In genomic region chr17:6661093-6661816, GRCm38 (mm10) we compare ENCODE assay signal across 10 mouse cellular contexts. TPM values are rescaled to one million over a fixed set of nuclear protein-coding genes. Genes with fewer than 3 reads are reported as not detected.
A peak's percentile ranks its signal among the peaks of the same experiment; 100 is the strongest.
DNase-seq lines count a peak whose midpoint lies in the region; ATAC-seq lines count a peak whose summit lies in the region.
"Not testable (repeated sequence)": the region's sequence is repeated elsewhere in the genome, so short reads cannot be mapped to it uniquely, and the experiment has no call there.
"Had no signal": no experiment of that assay in that cellular context is flagged by ENCODE, and none has a peak within 500 bp of the region (broad histone marks: within the 10 kb centered on the region; RNA-seq: fewer than 3 reads in every experiment).

No protein-coding gene starts in this region.

- not testable (repeated sequence) for H3K27me3 ChIP-seq in embryonic facial prominence, embryonic 13.5 days; hindbrain, embryonic 11.5 days (ENCODE audit: control insufficient read depth, insufficient read depth, low read length); limb, embryonic 11.5 days (ENCODE audit: control insufficient read depth, insufficient read depth, low read length)

- not testable (repeated sequence) for H3K4me3 ChIP-seq in embryonic facial prominence, embryonic 13.5 days; hindbrain, embryonic 11.5 days (ENCODE audit: low read depth, low read length); limb, embryonic 11.5 days (ENCODE audit: low read depth, low read length)

- not testable (repeated sequence) for H3K9ac ChIP-seq in embryonic facial prominence, embryonic 13.5 days; hindbrain, embryonic 11.5 days (ENCODE audit: low read depth, low read length); limb, embryonic 11.5 days (ENCODE audit: low read length)

- not testable (repeated sequence) for H3K27ac ChIP-seq in embryonic facial prominence, embryonic 13.5 days; hindbrain, embryonic 11.5 days (ENCODE audit: low read depth, low read length); limb, embryonic 11.5 days (replicated peaks; ENCODE audit: low read depth, low read length)

- not testable (repeated sequence) for H3K9me3 ChIP-seq in embryonic facial prominence, embryonic 13.5 days; hindbrain, embryonic 11.5 days (ENCODE audit: control insufficient read depth, low read length); limb, embryonic 11.5 days (ENCODE audit: control insufficient read depth, low read length)

- peak; percentile 63; the same call in 1 of the 2 replicates for ATAC-seq in embryonic facial prominence, embryonic 13.5 days (ENCODE audit: insufficient number of reproducible peaks, insufficient read depth, low FRiP score, low TSS enrichment, low read depth)
- 0 out of 2 replicates have a peak, but pooled peaks have one; percentile 60 for ATAC-seq in hindbrain, embryonic 11.5 days (ENCODE audit: low FRiP score)
- not testable (repeated sequence) for ATAC-seq in limb, embryonic 11.5 days (ENCODE audit: insufficient number of reproducible peaks, low FRiP score, low TSS enrichment, low read depth)

- peak; percentile 40 for DNase-seq in R1 (ENCODE audit: low read depth, low spot score)
- peak; percentile 46 for DNase-seq in heart, adult 8-10 months (ENCODE audit: low spot score)
- peak; percentile 24 for DNase-seq in hindbrain, embryonic 11.5 days (ENCODE audit: low spot score)
- peak; percentile 44 for DNase-seq in limb, embryonic 11.5 days (ENCODE audit: low spot score)
- peak; percentile 45 for DNase-seq in lung, postnatal 14 days
- DNase-seq in skeletal muscle tissue, adult 2 months (ENCODE audit: low read depth, low spot score) = peak; percentile 49
- peak; percentile 83 for DNase-seq in thymus, postnatal 4 days

- not testable (repeated sequence) for H3K36me3 ChIP-seq in embryonic facial prominence, embryonic 13.5 days; hindbrain, embryonic 11.5 days (ENCODE audit: control insufficient read depth, insufficient read depth, low read length); limb, embryonic 11.5 days (ENCODE audit: control insufficient read depth, insufficient read depth, low read length)

- not testable (repeated sequence) for H3K4me2 ChIP-seq in embryonic facial prominence, embryonic 13.5 days; hindbrain, embryonic 11.5 days (replicated peaks; ENCODE audit: low read depth, low read length); limb, embryonic 11.5 days (ENCODE audit: low read depth, severe bottlenecking)

- H3K4me1 ChIP-seq in embryonic facial prominence, embryonic 13.5 days; hindbrain, embryonic 11.5 days (replicated peaks; ENCODE audit: control insufficient read depth, insufficient read depth, low read length); limb, embryonic 11.5 days (ENCODE audit: control insufficient read depth, insufficient read depth, low read length): not testable (repeated sequence)

- WGBS in embryonic facial prominence, embryonic 13.5 days = 47% methylated on average over 10 of the region's 11 CpGs
- 44% methylated on average over 7 of the region's 11 CpGs for WGBS in hindbrain, embryonic 11.5 days
- 48% methylated on average over 9 of the region's 11 CpGs for WGBS in limb, embryonic 11.5 days

RNA-seq across cellular contexts. Expression of gene Sytl3, which starts 2.4 kb away (rescaled TPM):
- 0.31 and 0.48 TPM in 2 replicates for polyA plus RNA-seq in embryonic facial prominence, embryonic 13.5 days (2015; fragmentation: Nextera tagmentation; extraction: Ambion mirVana)
- total RNA-seq in heart, adult 8-10 months (2022) = under 1 TPM in 3 of 4 experiments, not detected in 1; 0.25 to 0.56 (median 0.34) TPM
- polyA plus RNA-seq in hindbrain, embryonic 11.5 days (2014; fragmentation: Nextera tagmentation; extraction: Ambion mirVana) = 0.15 and 0.64 TPM in 2 replicates
- not detected in 2 replicates for polyA plus RNA-seq in limb, embryonic 11.5 days (2014; fragmentation: Nextera tagmentation; extraction: Ambion mirVana)
- polyA plus RNA-seq: limb, embryonic 12.5 days; midbrain, embryonic 12.5 days had no signal

RNA-seq across cellular contexts. Expression of gene Dynlt1f, which starts 5.6 kb away (rescaled TPM):
- 249 and 255 TPM in 2 replicates for polyA plus RNA-seq in embryonic facial prominence, embryonic 13.5 days (2015; fragmentation: Nextera tagmentation; extraction: Ambion mirVana)
- 10 to 100 TPM; 37.9 to 41.6 (median 39.9) TPM for total RNA-seq in heart, adult 8-10 months (2022)
- 323 and 333 TPM in 2 replicates for polyA plus RNA-seq in hindbrain, embryonic 11.5 days (2014; fragmentation: Nextera tagmentation; extraction: Ambion mirVana)
- 323 and 342 TPM in 2 replicates for polyA plus RNA-seq in limb, embryonic 11.5 days (2014; fragmentation: Nextera tagmentation; extraction: Ambion mirVana)

RNA-seq across cellular contexts. Expression of gene Dynlt1c, which starts 59.8 kb away (rescaled TPM):
- 60.2 and 64.6 TPM in 2 replicates for polyA plus RNA-seq in embryonic facial prominence, embryonic 13.5 days (2015; fragmentation: Nextera tagmentation; extraction: Ambion mirVana)
- total RNA-seq in heart, adult 8-10 months (2022) = 1 to 10 TPM; 1.8 to 3.9 (median 2.7) TPM
- 30.7 and 41.5 TPM in 2 replicates for polyA plus RNA-seq in hindbrain, embryonic 11.5 days (2014; fragmentation: Nextera tagmentation; extraction: Ambion mirVana)
- 31.4 and 32.4 TPM in 2 replicates for polyA plus RNA-seq in limb, embryonic 11.5 days (2014; fragmentation: Nextera tagmentation; extraction: Ambion mirVana)

Comparison
In these comparisons a context has a peak if more than half of its experiments do, and no peak if none do; other contexts are left out.
1. DNase-seq: peak in every context shown above with its lines; median percentile 83 in thymus, postnatal 4 days; 49 in skeletal muscle tissue, adult 2 months; 46 in heart, adult 8-10 months; 45 in lung, postnatal 14 days; 44 in limb, embryonic 11.5 days; 40 in R1; 24 in hindbrain, embryonic 11.5 days.